Mouse (Mus musculus) adrenal gland, adult 8-10 months (tissue): ENCODE measurements around the gene Ndc80. TPM values are rescaled to one million over a fixed set of nuclear protein-coding genes. Genes with fewer than 3 reads are reported as not detected.
"Not testable (repeated sequence)": the region's sequence is repeated elsewhere in the genome, so short reads cannot be mapped to it uniquely, and the experiment has no call there.

Source experiments
- DNase-seq: peaks from one replicate; pipeline ENCODE4 v3.0.0; 2022
- total RNA-seq, 4 experiments: library from RNA; stranded (reverse); gene quantifications; 2 replicates each; pipeline ENCODE4 v1.2.4; 2022

Ndc80 gene
- 1 to 10 TPM in 2 of 4 experiments, under 1 TPM in 2; 0.67 to 1.5 (median 0.99) TPM for total RNA-seq

DNA sequence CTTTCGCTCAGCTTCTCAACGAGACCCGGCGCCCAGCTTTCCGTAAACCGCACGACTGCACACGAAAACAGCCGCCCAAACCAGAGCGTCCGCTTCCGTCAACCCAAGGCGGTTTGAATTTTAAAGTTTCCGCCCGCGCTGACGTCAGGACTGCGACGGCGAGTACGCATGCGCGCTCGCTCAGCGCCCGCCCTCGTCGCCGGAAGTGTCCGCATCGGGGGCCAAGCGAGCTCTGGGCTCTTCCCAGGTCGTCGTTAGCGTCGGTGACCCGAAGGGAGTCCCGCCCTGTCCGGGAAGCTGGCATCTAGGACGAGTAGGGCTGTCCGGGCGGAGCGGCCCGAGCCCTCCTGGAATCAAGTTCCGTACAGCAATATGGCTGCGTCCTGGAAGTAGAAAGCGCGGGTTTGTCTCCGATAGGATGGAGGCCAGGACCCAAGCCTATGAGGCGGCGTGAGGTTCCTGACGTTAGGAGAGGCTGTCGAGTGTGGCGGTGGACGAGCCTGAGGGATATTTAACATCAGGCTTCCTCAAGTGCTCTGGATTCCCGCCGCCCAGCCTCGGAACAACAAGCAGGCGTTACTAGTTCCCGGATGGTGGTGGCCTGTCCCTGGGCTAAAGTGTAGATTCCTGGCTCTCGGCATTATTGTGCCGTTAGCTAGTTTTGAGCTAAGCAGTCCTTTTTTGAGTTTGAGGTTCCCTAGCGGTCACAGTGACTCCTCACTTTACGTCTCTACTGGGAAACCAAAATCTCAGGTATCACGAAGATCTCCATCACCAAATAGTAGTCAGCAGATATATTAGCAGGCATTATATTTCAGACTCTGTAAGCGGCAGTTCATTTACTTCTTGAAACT is at the start of gene Ndc80:
Ndc80 (minus strand) TSS at position 147 of the 854 bp plus-strand sequence.
- peak; percentile 94 for DNase-seq

GRCm38 (mm10) chr17:71561631-71562030 is 35.0 kb upstream of the Ndc80 start:
- DNase-seq: no peak

GRCm38 (mm10) chr17:71552901-71553300 is 26.2 kb upstream of the Ndc80 start:
- no peak for DNase-seq

DNA sequence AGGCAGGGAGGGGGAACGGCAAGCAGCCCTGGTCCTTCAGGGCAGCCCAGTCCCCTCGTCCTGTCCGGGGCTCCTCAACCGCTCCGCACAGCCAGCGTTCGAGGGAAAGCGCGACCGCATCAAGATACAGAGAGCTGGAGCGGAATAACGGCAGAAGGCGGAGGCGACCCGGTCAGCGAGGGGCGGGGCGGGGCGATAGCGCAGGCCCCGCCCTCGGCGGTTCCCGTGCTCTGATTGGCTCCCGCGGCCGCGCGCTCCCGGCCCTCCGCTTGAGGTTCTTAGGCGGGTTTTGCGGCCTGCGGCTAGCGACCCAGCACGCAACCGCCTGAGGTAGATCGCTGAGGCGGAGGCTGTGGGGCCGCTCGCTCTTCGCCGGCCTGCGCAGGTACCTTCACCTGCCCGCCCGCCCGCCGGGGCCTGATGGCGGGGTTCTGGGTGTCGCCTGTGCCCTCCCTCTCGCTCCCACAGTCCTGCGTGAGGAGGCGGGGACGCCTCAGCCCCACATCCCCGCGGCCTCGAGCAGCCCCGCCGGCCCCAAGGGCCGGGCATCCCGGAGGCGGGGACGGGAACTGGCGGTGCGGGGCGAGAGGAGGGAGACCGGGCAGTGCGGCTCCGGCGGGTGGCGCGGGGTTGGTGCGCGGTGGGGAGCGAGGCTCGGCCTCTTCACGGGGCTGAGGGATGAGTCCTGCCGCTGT is 25.2 kb upstream of the Ndc80 start, which contains the start of gene Spdya:
Spdya (plus strand) TSS at position 305 of the 695 bp plus-strand sequence.
- DNase-seq: peak; percentile 68

- no peak for DNase-seq
Measured at GRCm38 (mm10) chr17:71551350-71551749, 24.7 kb upstream of the Ndc80 start.

DNA sequence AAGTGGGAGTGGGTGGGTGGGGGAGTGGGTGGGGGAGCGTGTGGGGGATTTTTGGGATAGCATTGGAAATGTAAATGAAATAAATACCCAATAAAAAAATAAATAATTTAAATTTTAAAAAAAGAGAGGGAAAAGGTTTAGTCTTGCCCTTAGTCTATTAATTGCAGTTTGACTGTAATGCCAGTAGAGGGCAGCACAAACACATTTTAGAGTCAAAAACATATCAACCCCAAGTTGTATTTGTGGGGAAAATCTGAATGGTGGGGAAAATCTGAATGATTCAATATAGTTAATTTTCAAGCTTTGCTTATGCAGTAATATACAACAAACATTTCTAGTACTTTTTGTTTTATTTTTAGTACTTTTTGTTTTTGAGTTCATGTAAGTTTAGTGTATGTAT is 21.9 kb upstream of the Ndc80 start:
- no peak for DNase-seq

DNA sequence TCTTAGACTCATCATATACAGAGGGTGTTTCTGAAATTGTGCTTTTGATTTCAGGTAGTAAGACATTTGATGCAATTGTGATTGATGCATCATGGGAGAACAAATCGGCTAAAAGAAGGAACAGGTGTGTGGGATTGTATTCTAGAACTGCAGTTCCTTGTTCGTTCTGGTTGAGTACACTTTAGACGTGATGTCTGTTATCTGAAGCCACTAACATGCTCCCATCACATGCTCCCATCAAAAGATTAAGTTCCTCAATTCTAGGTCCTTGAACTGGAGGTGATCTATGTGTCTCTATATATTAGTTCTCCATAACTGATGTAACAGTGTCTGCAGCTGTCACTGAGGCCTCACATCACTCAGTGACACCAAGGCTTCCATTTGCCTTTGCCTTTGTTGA is 10.5 kb upstream of the Ndc80 start:
- no peak for DNase-seq

GRCm38 (mm10) chr17:71535595-71535994 is 8.9 kb upstream of the Ndc80 start:
- DNase-seq: not testable (repeated sequence)

GRCm38 (mm10) chr17:71528042-71528441 is 1.4 kb upstream of the Ndc80 start:
- no peak for DNase-seq

DNA sequence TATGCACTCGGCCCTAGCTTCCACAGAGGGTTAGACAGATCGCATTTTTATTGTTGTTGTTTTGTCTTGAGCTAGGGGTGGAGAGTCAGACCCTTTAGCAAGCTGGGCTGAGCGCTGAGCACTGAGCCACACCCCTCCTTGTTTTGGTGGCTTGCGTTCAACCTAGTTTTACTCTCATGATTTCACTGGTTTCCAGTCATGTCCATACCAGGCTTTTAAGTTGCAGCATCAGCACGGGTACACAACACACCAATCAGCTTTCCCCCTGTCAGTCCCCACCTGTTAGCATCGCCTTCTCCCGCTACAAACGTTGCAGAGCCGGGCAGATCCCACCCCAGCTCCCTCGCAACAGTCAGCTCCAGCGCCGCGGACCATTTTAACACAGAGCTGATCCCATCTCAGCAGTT is 352 bp downstream of the Ndc80 start:
- no peak for DNase-seq

GRCm38 (mm10) chr17:71510297-71510696 is 16.4 kb downstream of the Ndc80 start:
- DNase-seq: no peak

- DNase-seq: no peak
Measured at GRCm38 (mm10) chr17:71506832-71507231, 19.8 kb downstream of the Ndc80 start.

GRCm38 (mm10) chr17:71495784-71496183 is 30.9 kb downstream of the Ndc80 start:
- DNase-seq: no peak

GRCm38 (mm10) chr17:71491332-71491686 is 35.3 kb downstream of the Ndc80 start:
- DNase-seq: no peak

DNA sequence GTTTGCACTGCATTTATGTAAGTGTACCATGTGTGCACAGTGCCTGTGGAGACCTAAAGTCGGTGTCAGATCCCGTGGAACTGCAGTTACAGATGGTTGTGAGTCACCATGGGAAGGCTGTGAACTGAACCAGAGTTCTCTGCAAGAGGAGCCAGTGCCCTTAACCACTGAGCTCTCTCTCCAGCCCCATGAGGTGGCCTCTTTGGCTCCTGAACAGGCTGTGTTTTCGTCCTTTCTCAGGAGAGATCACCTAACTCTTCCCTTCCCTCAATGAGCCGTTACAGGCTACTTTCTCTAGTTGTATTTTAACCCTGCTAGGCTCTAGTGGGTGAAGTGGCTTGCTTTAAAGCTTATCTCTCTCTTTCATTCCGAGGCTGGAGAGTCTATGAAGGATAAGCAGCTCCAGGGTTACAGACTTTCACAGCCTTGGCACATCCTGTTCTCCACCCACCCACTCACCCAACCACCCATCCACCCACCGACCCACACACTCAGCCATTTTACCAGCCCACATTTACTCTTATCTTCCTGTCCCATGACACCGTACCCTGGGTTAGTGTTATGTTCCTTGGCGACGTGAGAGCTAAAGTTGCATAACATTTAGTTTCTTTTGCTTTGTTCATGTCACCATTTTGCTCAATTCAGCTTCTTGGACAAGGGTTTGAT is 35.9 kb downstream of the Ndc80 start:
- no peak for DNase-seq

- DNase-seq: no peak
Measured at GRCm38 (mm10) chr17:71489703-71490461, 36.8 kb downstream of the Ndc80 start.

- no peak for DNase-seq
Measured at GRCm38 (mm10) chr17:71486231-71486851, 40.3 kb downstream of the Ndc80 start.

DNA sequence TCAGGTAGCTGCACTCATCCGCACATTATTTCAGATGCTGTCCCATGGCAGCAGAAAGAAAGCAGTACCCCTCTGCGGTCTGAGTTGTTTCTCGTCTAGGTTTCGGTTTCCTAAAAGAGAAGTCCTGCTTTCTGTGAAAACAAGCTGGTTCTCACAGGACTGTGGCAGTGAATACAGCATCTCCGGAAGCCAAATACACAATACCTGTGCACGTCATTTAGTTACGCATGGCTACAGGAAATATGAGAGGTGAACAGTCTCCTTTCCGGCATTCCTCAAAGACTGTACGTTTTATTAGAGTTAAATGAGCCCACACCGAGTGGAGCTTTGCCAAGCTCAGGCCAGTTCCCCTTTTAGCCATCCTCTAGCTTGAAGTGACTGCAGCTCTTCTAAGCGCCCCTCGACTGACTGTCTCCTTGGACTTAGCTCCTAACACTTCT is 40.8 kb downstream of the Ndc80 start:
- no peak for DNase-seq

DNA sequence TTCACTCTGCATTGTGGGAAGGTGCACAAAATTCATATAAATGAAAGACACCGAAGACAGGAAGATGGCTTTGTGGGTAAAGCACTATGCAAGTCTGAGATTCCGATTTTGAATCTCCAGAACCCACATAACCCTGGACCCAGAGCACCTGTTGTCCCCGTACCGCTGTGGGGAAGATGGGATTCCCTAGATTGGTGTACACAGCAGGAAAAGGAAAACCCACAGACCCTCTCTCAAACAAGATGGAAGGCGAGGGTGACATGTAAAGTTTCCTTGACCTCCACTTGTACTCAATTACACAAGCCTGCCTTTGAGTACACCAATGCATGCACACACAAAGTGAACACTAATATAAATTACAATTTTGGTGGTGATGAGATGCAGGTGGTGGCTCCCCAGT is 41.9 kb downstream of the Ndc80 start:
- no peak for DNase-seq

- DNase-seq: no peak
Measured at GRCm38 (mm10) chr17:71483418-71484060, 43.1 kb downstream of the Ndc80 start.

DNA sequence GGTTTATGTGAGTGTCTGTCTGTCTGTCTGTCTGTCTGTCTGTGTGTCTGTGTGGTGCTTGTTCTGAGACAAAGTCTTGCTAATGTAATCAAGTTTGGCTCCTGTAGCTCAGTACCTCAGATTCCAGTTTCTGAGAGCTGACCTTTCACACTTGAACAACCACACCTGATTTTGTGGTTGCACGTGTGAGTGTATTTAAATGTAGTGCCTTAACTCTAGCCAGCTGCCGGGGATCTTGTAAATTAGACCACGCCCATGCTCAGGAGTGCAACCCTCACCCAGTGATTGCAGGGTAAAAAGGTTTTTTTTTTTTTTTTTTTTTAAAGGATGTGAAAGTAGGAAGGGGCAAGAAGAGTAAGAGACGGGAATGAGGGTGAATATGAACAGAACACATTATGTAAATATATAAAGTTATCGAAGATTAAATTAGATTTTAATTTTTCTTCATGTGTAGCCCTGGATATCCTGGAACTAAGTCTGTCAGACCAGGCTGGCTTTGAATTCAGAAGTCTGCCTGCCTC is 47.2 kb downstream of the Ndc80 start:
- no peak for DNase-seq
